Mouse (Mus musculus) CH12.LX (cell line): ENCODE data around the gene Zfp281.

Source experiments
- CTCF ChIP-seq, 2 experiments: IDR thresholded peaks in 1 of 2; conservative IDR thresholded peaks in 1 of 2; 2 replicates each; pipeline ENCODE4 v1.5.1; 2011 to 2012; ENCODE audit warnings: low read depth in 2 of 2, low read length in 2 of 2, improper control_type of control experiment in 1 of 2, inconsistent platforms in 1 of 2, mild to moderate bottlenecking in 1 of 2, moderate library complexity in 1 of 2
- MAFK ChIP-seq: IDR thresholded peaks from 2 replicates; pipeline ENCODE4 v1.6.1; 2011; ENCODE audit warnings: low read length, improper control_type of control experiment; ENCODE audit not compliant: insufficient replicate concordance
- NELFE ChIP-seq: IDR thresholded peaks from 2 replicates; pipeline ENCODE4 v1.6.1; 2011; ENCODE audit warnings: low read depth, low read length, improper control_type of control experiment
- POLR2A ChIP-seq: IDR thresholded peaks from 2 replicates; pipeline ENCODE4 v1.6.1; 2011; ENCODE audit warnings: low read depth, mild to moderate bottlenecking, improper control_type of control experiment, low read length

DNA sequence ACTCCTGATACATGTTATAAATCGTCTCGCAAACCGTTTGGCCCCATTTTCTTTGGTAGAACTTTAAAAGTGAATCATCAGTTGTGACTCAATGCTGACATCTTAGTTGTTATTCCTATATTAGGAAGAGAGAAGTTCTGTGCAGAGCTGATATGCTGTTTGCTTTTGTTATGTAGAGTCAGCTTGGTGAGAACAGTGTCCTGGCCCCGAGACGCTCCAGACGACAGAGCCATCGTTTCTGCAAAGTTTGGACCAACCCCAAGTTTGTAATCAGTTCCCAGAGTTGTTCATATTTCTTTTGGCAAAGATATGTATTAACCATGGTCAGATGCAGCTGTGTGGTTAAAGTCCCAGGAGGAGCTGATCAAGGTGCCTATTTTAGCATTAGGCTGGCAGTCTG is 31.9 kb downstream of the Zfp281 start:
- TF ChIP-seq NELFE (no peak), CTCF (conservative IDR thresholded peaks at IDR 0.05 in 1 of 2, IDR thresholded peaks at IDR 0.05 in 1 of 2; ENCODE audit: low read depth in 2 of 2, low read length in 2 of 2) (no peak), POLR2A (no peak), MAFK (no peak)
